Mouse (Mus musculus): ENCODE results near the gene Aaas. TPM values are rescaled to one million over a fixed set of nuclear protein-coding genes. Genes with fewer than 3 reads are reported as not detected.

The Aaas gene
- polyA plus RNA-seq, 1 experiment from 2014 or later: 31.3 TPM

Other genes starting within 250 kb of the Aaas start
- gene Spryd3, start 214.5 kb downstream of the Aaas start, polyA plus RNA-seq (2015; fragmentation: Nextera tagmentation; extraction: Ambion mirVana): 54.1 and 55.9 TPM in 2 replicates
- 0.36 and 1.2 TPM in 2 replicates for gene Igfbp6, start 206.4 kb downstream of the Aaas start, polyA plus RNA-seq (2015; fragmentation: Nextera tagmentation; extraction: Ambion mirVana)
- 0.11 TPM in 1 of 2 replicates, not detected in the other for gene Soat2, start 200.2 kb downstream of the Aaas start, polyA plus RNA-seq (2015; fragmentation: Nextera tagmentation; extraction: Ambion mirVana)
- gene Zfp740, start 147.5 kb downstream of the Aaas start, polyA plus RNA-seq (2015; fragmentation: Nextera tagmentation; extraction: Ambion mirVana): 64.8 and 67.9 TPM in 2 replicates
- gene Csad, start 146.0 kb downstream of the Aaas start, polyA plus RNA-seq (2015; fragmentation: Nextera tagmentation; extraction: Ambion mirVana): 35.9 and 38.8 TPM in 2 replicates
- 0.30 and 1.7 TPM in 2 replicates for gene Itgb7, start 118.8 kb downstream of the Aaas start, polyA plus RNA-seq (2015; fragmentation: Nextera tagmentation; extraction: Ambion mirVana)
- 8.5 and 12.5 TPM in 2 replicates for gene Rarg, start 93.3 kb downstream of the Aaas start, polyA plus RNA-seq (2015; fragmentation: Nextera tagmentation; extraction: Ambion mirVana)
- 0.14 TPM in 1 of 2 replicates, not detected in the other for gene Gm9918, start 80.2 kb downstream of the Aaas start, polyA plus RNA-seq (2015; fragmentation: Nextera tagmentation; extraction: Ambion mirVana)
- gene Mfsd5, start 71.3 kb downstream of the Aaas start, polyA plus RNA-seq (2015; fragmentation: Nextera tagmentation; extraction: Ambion mirVana): 52.0 and 54.0 TPM in 2 replicates
- 5.6 and 7.5 TPM in 2 replicates for gene Espl1, start 54.5 kb downstream of the Aaas start, polyA plus RNA-seq (2015; fragmentation: Nextera tagmentation; extraction: Ambion mirVana)
- gene Pfdn5, start 24.7 kb downstream of the Aaas start, polyA plus RNA-seq (2015; fragmentation: Nextera tagmentation; extraction: Ambion mirVana): 438 and 480 TPM in 2 replicates
- 74.0 and 82.6 TPM in 2 replicates for gene Myg1, start 19.1 kb downstream of the Aaas start, polyA plus RNA-seq (2015; fragmentation: Nextera tagmentation; extraction: Ambion mirVana)
- 0.47 and 0.69 TPM in 2 replicates for gene Sp7, start 16.4 kb upstream of the Aaas start, polyA plus RNA-seq (2015; fragmentation: Nextera tagmentation; extraction: Ambion mirVana)
- 4.3 and 6.0 TPM in 2 replicates for gene Sp1, start 55.4 kb upstream of the Aaas start, polyA plus RNA-seq (2015; fragmentation: Nextera tagmentation; extraction: Ambion mirVana)
- 0.13 and 0.76 TPM in 2 replicates for gene Amhr2, start 94.6 kb upstream of the Aaas start, polyA plus RNA-seq (2015; fragmentation: Nextera tagmentation; extraction: Ambion mirVana)
- gene Prr13, start 108.3 kb upstream of the Aaas start, polyA plus RNA-seq (2015; fragmentation: Nextera tagmentation; extraction: Ambion mirVana): 88.7 and 100.0 TPM in 2 replicates
- 137 and 142 TPM in 2 replicates for gene Pcbp2, start 119.8 kb upstream of the Aaas start, polyA plus RNA-seq (2015; fragmentation: Nextera tagmentation; extraction: Ambion mirVana)
- gene Gm10337, start 153.0 kb upstream of the Aaas start, polyA plus RNA-seq (2015; fragmentation: Nextera tagmentation; extraction: Ambion mirVana): 8.7 and 16.2 TPM in 2 replicates
- 45.8 and 50.6 TPM in 2 replicates for gene Map3k12, start 166.3 kb upstream of the Aaas start, polyA plus RNA-seq (2015; fragmentation: Nextera tagmentation; extraction: Ambion mirVana)
- gene Tarbp2, start 167.4 kb upstream of the Aaas start, polyA plus RNA-seq (2015; fragmentation: Nextera tagmentation; extraction: Ambion mirVana): 82.6 and 88.0 TPM in 2 replicates
- gene Npff, start 174.2 kb upstream of the Aaas start, polyA plus RNA-seq (2015; fragmentation: Nextera tagmentation; extraction: Ambion mirVana): 7.3 and 13.3 TPM in 2 replicates